Mouse (Mus musculus): ENCODE measurements around the gene Gm20695. TPM values are rescaled to one million over a fixed set of nuclear protein-coding genes. Genes with fewer than 3 reads are reported as not detected.

Gm20695 gene
- polyA plus RNA-seq, 1 experiment from 2014 or later, result 0.71 TPM

GRCm38 (mm10) chr16:3885065-3885670, 720 bp downstream of the Gm20695 start:
- no peak for ATAC-seq (ENCODE audit: low read depth)
- WGBS (ENCODE audit: insufficient replicate concordance), result 3% methylated on average over 10 of the region's 10 CpGs
- H3K4me1 ChIP-seq (ENCODE audit: control insufficient read depth, low read depth, low read length), result peaks cover 12% of the 10 kb centered on the region
- H3K27me3 ChIP-seq (ENCODE audit: control insufficient read depth, insufficient read depth, low read depth, low read length), result no peaks in the 10 kb centered on the region
- H3K9ac ChIP-seq (ENCODE audit: low read depth, low read length), result peak overlapping the region; percentile 97
- H3K4me2 ChIP-seq (ENCODE audit: low read depth, low read length), result peak overlapping the region; percentile 79
- peak overlapping the region; percentile 82 for H3K27ac ChIP-seq (ENCODE audit: low read length)
- H3K9me3 ChIP-seq (replicated peaks; ENCODE audit: control insufficient read depth, low read length), result no peaks in the 10 kb centered on the region
- peak overlapping the region; percentile 98 for H3K4me3 ChIP-seq (ENCODE audit: low read depth, low read length)
- H3K36me3 ChIP-seq (ENCODE audit: control insufficient read depth, insufficient read depth), result no peaks in the 10 kb centered on the region

GRCm38 (mm10) chr16:3891621-3892295, 7.3 kb downstream of the Gm20695 start:
- H3K9ac ChIP-seq (ENCODE audit: low read depth, low read length), result no peak overlapping the region
- H3K27me3 ChIP-seq (ENCODE audit: control insufficient read depth, insufficient read depth, low read depth, low read length), result no peaks in the 10 kb centered on the region
- no peak for ATAC-seq (ENCODE audit: low read depth)
- no peaks in the 10 kb centered on the region for H3K36me3 ChIP-seq (ENCODE audit: control insufficient read depth, insufficient read depth)
- peaks cover 10% of the 10 kb centered on the region for H3K4me1 ChIP-seq (ENCODE audit: control insufficient read depth, low read depth, low read length)
- WGBS (ENCODE audit: insufficient replicate concordance), result 83% methylated on average over 14 of the region's 14 CpGs
- H3K9me3 ChIP-seq (replicated peaks; ENCODE audit: control insufficient read depth, low read length), result no peaks in the 10 kb centered on the region
- no peak overlapping the region for H3K4me3 ChIP-seq (ENCODE audit: low read depth, low read length)
- H3K4me2 ChIP-seq (ENCODE audit: low read depth, low read length), result no peak overlapping the region
- H3K27ac ChIP-seq (ENCODE audit: low read length), result no peak overlapping the region

GRCm38 (mm10) chr16:3893739-3894138, 9.3 kb downstream of the Gm20695 start:
- Histone ChIP-seq H3K36me3 (ENCODE audit: control insufficient read depth, insufficient read depth) (peaks cover 12% of the 10 kb centered on the region), H3K27me3 (ENCODE audit: control insufficient read depth, insufficient read depth, low read depth, low read length) (no peaks in the 10 kb centered on the region), H3K4me3 (ENCODE audit: low read depth, low read length) (no peak overlapping the region), H3K9me3 (replicated peaks; ENCODE audit: control insufficient read depth, low read length) (no peaks in the 10 kb centered on the region), H3K4me1 (ENCODE audit: control insufficient read depth, low read depth, low read length) (peaks cover 10% of the 10 kb centered on the region), H3K9ac (ENCODE audit: low read depth, low read length) (no peak overlapping the region), H3K4me2 (ENCODE audit: low read depth, low read length) (no peak overlapping the region), H3K27ac (ENCODE audit: low read length) (peak overlapping the region; percentile 43)
- WGBS (ENCODE audit: insufficient replicate concordance), result 52% methylated on average over 3 of the region's 3 CpGs
- no peak for ATAC-seq (ENCODE audit: low read depth)

- Histone ChIP-seq H3K9me3 (replicated peaks; ENCODE audit: control insufficient read depth, low read length) (no peaks in the 10 kb centered on the region), H3K4me3 (ENCODE audit: low read depth, low read length) (peak overlapping the region; percentile 23), H3K27ac (ENCODE audit: low read length) (peak overlapping the region; percentile 81), H3K4me1 (ENCODE audit: control insufficient read depth, low read depth, low read length) (peaks cover 10% of the 10 kb centered on the region), H3K9ac (ENCODE audit: low read depth, low read length) (no peak overlapping the region; the same call in 1 of the 2 replicates), H3K27me3 (ENCODE audit: control insufficient read depth, insufficient read depth, low read depth, low read length) (no peaks in the 10 kb centered on the region), H3K4me2 (ENCODE audit: low read depth, low read length) (peak overlapping the region; percentile 27), H3K36me3 (ENCODE audit: control insufficient read depth, insufficient read depth) (peaks cover 14% of the 10 kb centered on the region)
- peak; percentile 78 for ATAC-seq (ENCODE audit: low read depth)
- 18% methylated on average over 9 of the region's 9 CpGs for WGBS (ENCODE audit: insufficient replicate concordance)
These were observed 10.8 kb downstream of the Gm20695 start for GRCm38 (mm10) chr16:3895173-3895792.

- no peak overlapping the region for H3K4me3 ChIP-seq (ENCODE audit: low read depth, low read length)
- no peak overlapping the region for H3K9ac ChIP-seq (ENCODE audit: low read depth, low read length)
- H3K9me3 ChIP-seq (replicated peaks; ENCODE audit: control insufficient read depth, low read length), result no peaks in the 10 kb centered on the region
- H3K27me3 ChIP-seq (ENCODE audit: control insufficient read depth, insufficient read depth, low read depth, low read length), result no peaks in the 10 kb centered on the region
- ATAC-seq (ENCODE audit: low read depth), result no peak
- H3K4me2 ChIP-seq (ENCODE audit: low read depth, low read length), result peak overlapping the region; percentile 19; the same call in 1 of the 2 replicates
- peak overlapping the region; percentile 35; the same call in 1 of the 2 replicates for H3K27ac ChIP-seq (ENCODE audit: low read length)
- peaks cover 10% of the 10 kb centered on the region for H3K4me1 ChIP-seq (ENCODE audit: control insufficient read depth, low read depth, low read length)
- H3K36me3 ChIP-seq (ENCODE audit: control insufficient read depth, insufficient read depth), result peaks cover 15% of the 10 kb centered on the region
- 62% methylated on average over 6 of the region's 6 CpGs for WGBS (ENCODE audit: insufficient replicate concordance)
These were observed 11.6 kb downstream of the Gm20695 start for GRCm38 (mm10) chr16:3896046-3896445.

- no peaks in the 10 kb centered on the region for H3K27me3 ChIP-seq (ENCODE audit: control insufficient read depth, insufficient read depth, low read depth, low read length)
- peaks cover 10% of the 10 kb centered on the region for H3K4me1 ChIP-seq (ENCODE audit: control insufficient read depth, low read depth, low read length)
- no peak for ATAC-seq (ENCODE audit: low read depth)
- no peak overlapping the region for H3K27ac ChIP-seq (ENCODE audit: low read length)
- no peaks in the 10 kb centered on the region for H3K9me3 ChIP-seq (replicated peaks; ENCODE audit: control insufficient read depth, low read length)
- H3K36me3 ChIP-seq (ENCODE audit: control insufficient read depth, insufficient read depth), result peaks cover 18% of the 10 kb centered on the region
- H3K4me3 ChIP-seq (ENCODE audit: low read depth, low read length), result no peak overlapping the region
- H3K9ac ChIP-seq (ENCODE audit: low read depth, low read length), result no peak overlapping the region
- H3K4me2 ChIP-seq (ENCODE audit: low read depth, low read length), result no peak overlapping the region
- 61% methylated on average over 1 of the region's 1 CpGs for WGBS (ENCODE audit: insufficient replicate concordance)
These were observed 12.1 kb downstream of the Gm20695 start for GRCm38 (mm10) chr16:3896553-3896952.

- 67% methylated on average over 2 of the region's 2 CpGs for WGBS (ENCODE audit: insufficient replicate concordance)
- Histone ChIP-seq H3K4me3 (ENCODE audit: low read depth, low read length) (no peak overlapping the region), H3K9me3 (replicated peaks; ENCODE audit: control insufficient read depth, low read length) (no peaks in the 10 kb centered on the region), H3K9ac (ENCODE audit: low read depth, low read length) (no peak overlapping the region), H3K36me3 (ENCODE audit: control insufficient read depth, insufficient read depth) (no peaks in the 10 kb centered on the region), H3K27me3 (ENCODE audit: control insufficient read depth, insufficient read depth, low read depth, low read length) (no peaks in the 10 kb centered on the region), H3K4me2 (ENCODE audit: low read depth, low read length) (no peak overlapping the region), H3K4me1 (ENCODE audit: control insufficient read depth, low read depth, low read length) (peaks cover 9% of the 10 kb centered on the region), H3K27ac (ENCODE audit: low read length) (no peak overlapping the region)
- no peak for ATAC-seq (ENCODE audit: low read depth)
These were observed 23.0 kb downstream of the Gm20695 start for GRCm38 (mm10) chr16:3907471-3907870.

GRCm38 (mm10) chr16:3908537-3909111, 24.2 kb downstream of the Gm20695 start, which contains the start of the genes 1700037C18Rik and Cluap1:
Gene 1700037C18Rik (minus strand): TSS chr16:3908689.
Gene Cluap1 (plus strand): TSS chr16:3908801.
- peak; percentile 97 for ATAC-seq (ENCODE audit: low read depth)
- H3K27ac ChIP-seq (ENCODE audit: low read length), result peak within 1 kb of the TSS; percentile 79
- H3K4me1 ChIP-seq (ENCODE audit: control insufficient read depth, low read depth, low read length), result peaks cover 9% of the 10 kb centered on the region
- H3K36me3 ChIP-seq (ENCODE audit: control insufficient read depth, insufficient read depth), result no peaks in the 10 kb centered on the region; the same call in 1 of the 2 replicates
- no peaks in the 10 kb centered on the region for H3K9me3 ChIP-seq (replicated peaks; ENCODE audit: control insufficient read depth, low read length)
- H3K4me3 ChIP-seq (ENCODE audit: low read depth, low read length), result peak within 1 kb of the TSS; percentile 75
- WGBS (ENCODE audit: insufficient replicate concordance), result under 1% methylated on average over 33 of the region's 33 CpGs
- H3K4me2 ChIP-seq (ENCODE audit: low read depth, low read length), result peak within 1 kb of the TSS; percentile 97
- peak within 1 kb of the TSS; percentile 79 for H3K9ac ChIP-seq (ENCODE audit: low read depth, low read length)
- H3K27me3 ChIP-seq (ENCODE audit: control insufficient read depth, insufficient read depth, low read depth, low read length), result no peaks in the 10 kb centered on the region
